Mouse (Mus musculus) lung, adult 18-20 months (tissue): Measurements from ENCODE around the gene Lars2.

Source experiments
- DNase-seq, 2 experiments: peaks; one replicate each; pipeline ENCODE4 v3.0.0; 2022; ENCODE audit warnings: mixed read lengths in 2 of 2

The Lars2 gene

DNA sequence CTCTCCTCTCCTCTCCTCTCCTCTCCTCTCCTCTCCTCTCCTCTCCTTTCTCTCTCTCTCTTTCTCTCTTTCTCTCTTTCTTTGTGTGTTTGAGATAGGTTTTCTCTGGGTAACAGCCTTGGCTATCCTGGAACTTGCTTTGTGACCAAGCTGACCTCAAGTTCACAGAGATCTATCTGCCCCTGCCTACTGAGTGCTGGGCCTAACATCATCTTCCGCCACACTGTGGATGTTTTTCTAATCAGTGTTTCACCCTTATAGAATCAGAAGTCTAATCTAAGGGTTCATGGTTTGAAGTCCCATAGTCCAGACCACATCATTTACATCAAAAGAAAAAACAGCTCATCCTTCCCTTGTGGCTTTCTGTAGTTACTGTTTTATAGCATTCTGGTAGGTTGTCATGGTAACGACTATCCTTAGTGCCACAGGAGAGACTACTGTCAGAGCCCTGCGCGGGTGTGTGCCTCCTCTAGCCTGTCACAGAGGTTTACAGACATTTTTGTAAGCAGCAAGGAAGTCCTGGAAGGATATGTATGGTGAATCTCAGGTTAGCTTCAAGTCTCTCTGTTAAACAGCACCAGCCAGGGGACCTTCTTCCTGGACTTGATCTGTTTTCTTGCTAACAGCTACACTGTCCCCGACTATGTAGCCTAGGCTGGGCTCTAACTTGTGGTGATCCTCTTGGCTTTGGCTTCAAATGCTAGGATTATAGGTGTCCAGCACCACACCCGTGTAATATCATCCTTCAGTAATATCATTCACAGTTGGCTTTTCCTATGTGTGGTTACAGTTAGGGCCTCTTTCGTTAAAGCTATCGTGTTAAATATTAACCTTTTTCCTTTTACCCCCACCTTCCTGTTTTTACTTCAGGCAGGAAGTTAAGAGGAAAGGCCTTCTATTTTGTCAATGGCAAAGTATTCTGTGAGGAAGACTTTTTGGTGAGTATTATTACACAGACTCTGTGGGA, 143.2 kb downstream of the Lars2 start:
- no peak for DNase-seq

DNA sequence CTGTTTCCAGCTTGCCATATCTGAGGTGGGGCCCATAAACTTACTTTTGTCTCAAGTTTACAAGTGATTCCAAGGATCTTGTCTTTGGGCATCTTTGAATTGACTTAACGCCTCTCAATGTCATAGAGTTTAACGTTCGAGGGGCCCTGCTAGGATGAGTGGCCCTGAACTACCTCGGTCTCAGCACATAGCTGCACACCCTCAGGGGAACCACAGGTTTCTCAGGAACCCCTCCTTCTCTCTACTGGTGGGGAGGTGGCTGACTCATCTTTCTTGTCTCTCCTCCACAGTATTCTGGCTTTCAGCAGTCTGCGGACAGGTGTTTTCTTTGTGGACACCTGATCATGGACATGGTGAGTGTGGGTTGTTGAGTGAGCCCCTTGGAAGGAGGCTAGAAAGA, 144.2 kb downstream of the Lars2 start:
- no peak for DNase-seq
